Mouse (Mus musculus): ENCODE results near the gene Col8a2. TPM values are rescaled to one million over a fixed set of nuclear protein-coding genes. Genes with fewer than 3 reads are reported as not detected.

The Col8a2 gene
- polyA plus RNA-seq, 1 experiment, result 0.62 TPM

DNA sequence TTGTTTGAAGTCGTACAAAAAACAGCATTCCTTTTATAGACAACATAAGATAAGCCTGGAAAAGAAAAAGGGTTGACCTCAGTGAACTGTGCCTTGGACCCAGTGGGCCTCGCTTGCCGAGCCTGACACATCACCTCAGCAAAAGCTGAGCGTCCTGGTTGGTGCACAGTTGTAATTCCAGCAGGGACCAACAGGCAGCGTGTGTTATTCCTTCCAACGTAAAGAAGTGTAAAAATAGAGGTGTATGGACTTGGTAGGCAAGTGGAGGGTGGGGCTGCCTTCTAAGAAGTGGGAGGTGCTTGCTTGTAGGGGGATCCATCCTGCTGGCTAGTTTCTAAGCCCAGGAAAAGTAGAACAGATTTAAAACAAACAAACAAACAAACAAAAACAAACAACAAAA is 39.4 kb downstream of the Col8a2 start:
- Histone ChIP-seq H3K27me3 (ENCODE audit: control insufficient read depth, insufficient read depth, insufficient read length) (no peaks in the 10 kb centered on the region), H3ac (ENCODE audit: control insufficient read depth, insufficient read length, low read depth) (no peak overlapping the region), H3K79me3 (ENCODE audit: low read depth) (no peaks in the 10 kb centered on the region), H3K79me2 (ENCODE audit: control insufficient read depth, insufficient read depth) (peaks cover 2% of the 10 kb centered on the region), H3K4me3 (ENCODE audit: insufficient read depth, poor library complexity, severe bottlenecking) (no peak overlapping the region), H3K36me3 (ENCODE audit: control insufficient read depth, insufficient read depth) (no peaks in the 10 kb centered on the region)
- TF ChIP-seq MYOD1 (IDR thresholded peaks at IDR 0.05; ENCODE audit: control insufficient read depth, insufficient read length, low read depth) (no peak), CEBPB (IDR thresholded peaks at IDR 0.05; ENCODE audit: low read depth) (no peak), MAX (IDR thresholded peaks at IDR 0.05) (no peak), CTCF (IDR thresholded peaks at IDR 0.05; ENCODE audit: control insufficient read depth, insufficient read depth, insufficient read length) (no peak), FOSL1 (IDR thresholded peaks at IDR 0.05; ENCODE audit: insufficient read depth, low read length, poor library complexity, severe bottlenecking) (no peak), USF1 (IDR thresholded peaks at IDR 0.05; ENCODE audit: low read depth) (no peak), MYOG (IDR thresholded peaks at IDR 0.05; ENCODE audit: control insufficient read depth, extremely low read depth, insufficient read length) (no peak)

- Histone ChIP-seq H3K79me2 (ENCODE audit: control insufficient read depth, insufficient read depth) (no peaks in the 10 kb centered on the region), H3K36me3 (ENCODE audit: control insufficient read depth, insufficient read depth) (no peaks in the 10 kb centered on the region), H3K4me3 (ENCODE audit: insufficient read depth, poor library complexity, severe bottlenecking) (no peak overlapping the region), H3K79me3 (ENCODE audit: low read depth) (no peaks in the 10 kb centered on the region), H3ac (ENCODE audit: control insufficient read depth, insufficient read length, low read depth) (no peak overlapping the region), H3K27me3 (ENCODE audit: control insufficient read depth, insufficient read depth, insufficient read length) (no peaks in the 10 kb centered on the region)
- TF ChIP-seq CTCF (IDR thresholded peaks at IDR 0.05; ENCODE audit: control insufficient read depth, insufficient read depth, insufficient read length) (no peak), MYOD1 (IDR thresholded peaks at IDR 0.05; ENCODE audit: control insufficient read depth, insufficient read length, low read depth) (no peak), MAX (IDR thresholded peaks at IDR 0.05) (no peak), CEBPB (IDR thresholded peaks at IDR 0.05; ENCODE audit: low read depth) (no peak), FOSL1 (IDR thresholded peaks at IDR 0.05; ENCODE audit: insufficient read depth, low read length, poor library complexity, severe bottlenecking) (no peak), MYOG (IDR thresholded peaks at IDR 0.05; ENCODE audit: control insufficient read depth, extremely low read depth, insufficient read length) (no peak), USF1 (IDR thresholded peaks at IDR 0.05; ENCODE audit: low read depth) (no peak)
Observed at GRCm38 (mm10) chr4:126330295-126330694, 43.7 kb downstream of the Col8a2 start.

DNA sequence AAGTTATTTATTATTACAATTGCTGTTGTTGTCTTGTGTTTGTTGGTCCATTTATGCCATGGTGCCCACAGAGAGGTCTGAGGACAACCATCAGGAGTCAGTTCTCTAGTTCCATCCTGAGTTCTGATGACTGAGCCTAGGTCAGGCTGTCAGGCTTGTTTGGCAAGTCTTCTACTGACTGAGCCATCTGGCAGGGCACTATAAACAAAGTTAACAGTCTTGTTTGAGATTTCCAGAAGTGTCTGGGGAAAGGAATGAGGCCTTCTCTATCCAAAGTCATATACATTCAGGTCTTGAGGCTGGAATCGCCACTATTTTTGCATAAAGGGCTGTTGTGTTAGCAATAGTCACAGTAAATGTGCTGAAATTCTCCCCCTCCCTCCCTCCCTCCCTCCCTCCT is 45.2 kb downstream of the Col8a2 start:
- Histone ChIP-seq H3K79me3 (ENCODE audit: low read depth) (no peaks in the 10 kb centered on the region), H3K4me3 (ENCODE audit: insufficient read depth, poor library complexity, severe bottlenecking) (no peak overlapping the region), H3ac (ENCODE audit: control insufficient read depth, insufficient read length, low read depth) (no peak overlapping the region), H3K79me2 (ENCODE audit: control insufficient read depth, insufficient read depth) (no peaks in the 10 kb centered on the region), H3K36me3 (ENCODE audit: control insufficient read depth, insufficient read depth) (peaks cover 4% of the 10 kb centered on the region), H3K27me3 (ENCODE audit: control insufficient read depth, insufficient read depth, insufficient read length) (no peaks in the 10 kb centered on the region)
- TF ChIP-seq MYOD1 (IDR thresholded peaks at IDR 0.05; ENCODE audit: control insufficient read depth, insufficient read length, low read depth) (no peak), MAX (IDR thresholded peaks at IDR 0.05) (no peak), USF1 (IDR thresholded peaks at IDR 0.05; ENCODE audit: low read depth) (no peak), CTCF (IDR thresholded peaks at IDR 0.05; ENCODE audit: control insufficient read depth, insufficient read depth, insufficient read length) (no peak), MYOG (IDR thresholded peaks at IDR 0.05; ENCODE audit: control insufficient read depth, extremely low read depth, insufficient read length) (no peak), FOSL1 (IDR thresholded peaks at IDR 0.05; ENCODE audit: insufficient read depth, low read length, poor library complexity, severe bottlenecking) (no peak), CEBPB (IDR thresholded peaks at IDR 0.05; ENCODE audit: low read depth) (no peak)

GRCm38 (mm10) chr4:126332358-126332757 is 45.8 kb downstream of the Col8a2 start:
- Histone ChIP-seq H3K79me2 (ENCODE audit: control insufficient read depth, insufficient read depth) (no peaks in the 10 kb centered on the region), H3ac (ENCODE audit: control insufficient read depth, insufficient read length, low read depth) (no peak overlapping the region), H3K79me3 (ENCODE audit: low read depth) (no peaks in the 10 kb centered on the region), H3K27me3 (ENCODE audit: control insufficient read depth, insufficient read depth, insufficient read length) (no peaks in the 10 kb centered on the region), H3K36me3 (ENCODE audit: control insufficient read depth, insufficient read depth) (peaks cover 4% of the 10 kb centered on the region), H3K4me3 (ENCODE audit: insufficient read depth, poor library complexity, severe bottlenecking) (no peak overlapping the region)
- TF ChIP-seq MYOG (IDR thresholded peaks at IDR 0.05; ENCODE audit: control insufficient read depth, extremely low read depth, insufficient read length), result no peak
- no peak for TF ChIP-seq MAX (IDR thresholded peaks at IDR 0.05)
- no peak for TF ChIP-seq USF1 (IDR thresholded peaks at IDR 0.05; ENCODE audit: low read depth)
- TF ChIP-seq CEBPB (IDR thresholded peaks at IDR 0.05; ENCODE audit: low read depth), result no peak
- TF ChIP-seq CTCF (IDR thresholded peaks at IDR 0.05; ENCODE audit: control insufficient read depth, insufficient read depth, insufficient read length), result no peak
- TF ChIP-seq FOSL1 (IDR thresholded peaks at IDR 0.05; ENCODE audit: insufficient read depth, low read length, poor library complexity, severe bottlenecking), result no peak
- no peak for TF ChIP-seq MYOD1 (IDR thresholded peaks at IDR 0.05; ENCODE audit: control insufficient read depth, insufficient read length, low read depth)

DNA sequence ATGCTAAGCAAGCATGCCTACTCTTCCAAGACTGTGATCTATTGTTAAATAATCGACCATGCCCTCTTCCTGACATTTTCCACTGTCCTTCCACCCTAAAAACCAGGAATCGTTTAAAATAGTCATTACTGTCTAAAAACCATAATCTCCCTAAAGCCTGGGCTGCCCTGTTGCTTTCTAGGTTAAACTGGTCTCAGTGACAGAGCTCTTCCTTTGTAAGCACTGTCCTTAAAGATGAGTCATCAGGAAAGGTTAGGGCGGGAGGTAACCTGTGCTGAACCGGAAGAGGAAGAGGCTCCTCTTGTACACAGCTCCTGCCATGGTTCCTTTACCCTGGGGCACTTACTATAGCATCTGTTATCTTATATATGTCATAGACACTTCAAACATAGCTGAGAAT is 52.9 kb downstream of the Col8a2 start:
- no peaks in the 10 kb centered on the region for H3K79me3 ChIP-seq (ENCODE audit: low read depth)
- no peaks in the 10 kb centered on the region for H3K79me2 ChIP-seq (ENCODE audit: control insufficient read depth, insufficient read depth)
- H3ac ChIP-seq (ENCODE audit: control insufficient read depth, insufficient read length, low read depth), result no peak overlapping the region
- no peaks in the 10 kb centered on the region for H3K27me3 ChIP-seq (ENCODE audit: control insufficient read depth, insufficient read depth, insufficient read length)
- peaks cover 15% of the 10 kb centered on the region for H3K36me3 ChIP-seq (ENCODE audit: control insufficient read depth, insufficient read depth)
- H3K4me3 ChIP-seq (ENCODE audit: insufficient read depth, poor library complexity, severe bottlenecking), result no peak overlapping the region
- TF ChIP-seq CTCF (IDR thresholded peaks at IDR 0.05; ENCODE audit: control insufficient read depth, insufficient read depth, insufficient read length) (no peak), CEBPB (IDR thresholded peaks at IDR 0.05; ENCODE audit: low read depth) (no peak), MYOG (IDR thresholded peaks at IDR 0.05; ENCODE audit: control insufficient read depth, extremely low read depth, insufficient read length) (no peak), MYOD1 (IDR thresholded peaks at IDR 0.05; ENCODE audit: control insufficient read depth, insufficient read length, low read depth) (no peak), FOSL1 (IDR thresholded peaks at IDR 0.05; ENCODE audit: insufficient read depth, low read length, poor library complexity, severe bottlenecking) (no peak), MAX (IDR thresholded peaks at IDR 0.05) (no peak), USF1 (IDR thresholded peaks at IDR 0.05; ENCODE audit: low read depth) (no peak)

GRCm38 (mm10) chr4:126343451-126343850 is 56.9 kb downstream of the Col8a2 start:
- Histone ChIP-seq H3K36me3 (ENCODE audit: control insufficient read depth, insufficient read depth) (peaks cover 31% of the 10 kb centered on the region), H3K79me2 (ENCODE audit: control insufficient read depth, insufficient read depth) (no peaks in the 10 kb centered on the region), H3K4me3 (ENCODE audit: insufficient read depth, poor library complexity, severe bottlenecking) (no peak overlapping the region), H3K27me3 (ENCODE audit: control insufficient read depth, insufficient read depth, insufficient read length) (no peaks in the 10 kb centered on the region), H3ac (ENCODE audit: control insufficient read depth, insufficient read length, low read depth) (no peak overlapping the region), H3K79me3 (ENCODE audit: low read depth) (no peaks in the 10 kb centered on the region)
- TF ChIP-seq CTCF (IDR thresholded peaks at IDR 0.05; ENCODE audit: control insufficient read depth, insufficient read depth, insufficient read length), result no peak
- TF ChIP-seq MYOG (IDR thresholded peaks at IDR 0.05; ENCODE audit: control insufficient read depth, extremely low read depth, insufficient read length), result no peak
- TF ChIP-seq FOSL1 (IDR thresholded peaks at IDR 0.05; ENCODE audit: insufficient read depth, low read length, poor library complexity, severe bottlenecking), result no peak
- no peak for TF ChIP-seq USF1 (IDR thresholded peaks at IDR 0.05; ENCODE audit: low read depth)
- no peak for TF ChIP-seq MYOD1 (IDR thresholded peaks at IDR 0.05; ENCODE audit: control insufficient read depth, insufficient read length, low read depth)
- no peak for TF ChIP-seq MAX (IDR thresholded peaks at IDR 0.05)
- no peak for TF ChIP-seq CEBPB (IDR thresholded peaks at IDR 0.05; ENCODE audit: low read depth)
